Mouse (Mus musculus) kidney, postnatal 25 days (tissue): Measurements from ENCODE around the gene Vstm2b.

Source experiments
- DNase-seq, 2 experiments: peaks; one replicate each; pipeline ENCODE4 v3.0.0; 2021; ENCODE audit warnings: mixed read lengths in 2 of 2

Gene Vstm2b

GRCm38 (mm10) chr7:40898096-40898710 is at the start of gene Vstm2b:
TSS of gene Vstm2b (plus strand) at chr7:40898328.
- no peak for DNase-seq

- peak in 1 of 2 experiments; percentile 2 for DNase-seq
Measured at GRCm38 (mm10) chr7:40856088-40856625, 42.0 kb upstream of the Vstm2b start.

GRCm38 (mm10) chr7:40873380-40873990 is 24.6 kb upstream of the Vstm2b start:
- DNase-seq, result no peak

GRCm38 (mm10) chr7:40884855-40885489 is 13.2 kb upstream of the Vstm2b start:
- peak; percentile 36 to 72 for DNase-seq

GRCm38 (mm10) chr7:40888358-40888757 is 9.8 kb upstream of the Vstm2b start:
- DNase-seq, result peak in 1 of 2 experiments; percentile 46

GRCm38 (mm10) chr7:40896964-40897363 is 1.2 kb upstream of the Vstm2b start:
- DNase-seq, result no peak

GRCm38 (mm10) chr7:40898711-40899375 is 715 bp downstream of the Vstm2b start:
- peak in 1 of 2 experiments; percentile 7 for DNase-seq

- peak in 1 of 2 experiments; percentile 9 for DNase-seq
Measured at GRCm38 (mm10) chr7:40899376-40900265, 1.5 kb downstream of the Vstm2b start.

- peak; percentile 73 to 75 for DNase-seq
Measured at GRCm38 (mm10) chr7:40901201-40901600, 3.1 kb downstream of the Vstm2b start.

- no peak for DNase-seq
Measured at GRCm38 (mm10) chr7:40902506-40902905, 4.4 kb downstream of the Vstm2b start.

- DNase-seq, result no peak
Measured at GRCm38 (mm10) chr7:40906484-40906883, 8.4 kb downstream of the Vstm2b start.

GRCm38 (mm10) chr7:40916761-40917160 is 18.6 kb downstream of the Vstm2b start:
- DNase-seq, result no peak

- no peak for DNase-seq
Measured at GRCm38 (mm10) chr7:40920118-40920517, 22.0 kb downstream of the Vstm2b start.

GRCm38 (mm10) chr7:40921281-40921680 is 23.2 kb downstream of the Vstm2b start:
- DNase-seq, result no peak

GRCm38 (mm10) chr7:40922871-40923270 is 24.7 kb downstream of the Vstm2b start:
- DNase-seq, result no peak

- DNase-seq, result no peak
Measured at GRCm38 (mm10) chr7:40928391-40928790, 30.3 kb downstream of the Vstm2b start.

- DNase-seq, result no peak
Measured at GRCm38 (mm10) chr7:40936617-40937212, 38.6 kb downstream of the Vstm2b start.

- no peak for DNase-seq
Measured at GRCm38 (mm10) chr7:40939371-40939770, 41.2 kb downstream of the Vstm2b start.

- DNase-seq, result no peak
Measured at GRCm38 (mm10) chr7:40942233-40942935, 44.3 kb downstream of the Vstm2b start.
